Mouse (Mus musculus): ENCODE results near the gene Mlxip. TPM values are rescaled to one million over a fixed set of nuclear protein-coding genes. Genes with fewer than 3 reads are reported as not detected.

Gene Mlxip
- total RNA-seq (2021), result 10 to 100 TPM; 22.3 to 22.7 TPM
- long read RNA-seq, partial matches to known transcripts, result 1 of 4 reads
- long read RNA-seq, other reads (novel, unspliced or antisense), result 3 of 4 reads

DNA sequence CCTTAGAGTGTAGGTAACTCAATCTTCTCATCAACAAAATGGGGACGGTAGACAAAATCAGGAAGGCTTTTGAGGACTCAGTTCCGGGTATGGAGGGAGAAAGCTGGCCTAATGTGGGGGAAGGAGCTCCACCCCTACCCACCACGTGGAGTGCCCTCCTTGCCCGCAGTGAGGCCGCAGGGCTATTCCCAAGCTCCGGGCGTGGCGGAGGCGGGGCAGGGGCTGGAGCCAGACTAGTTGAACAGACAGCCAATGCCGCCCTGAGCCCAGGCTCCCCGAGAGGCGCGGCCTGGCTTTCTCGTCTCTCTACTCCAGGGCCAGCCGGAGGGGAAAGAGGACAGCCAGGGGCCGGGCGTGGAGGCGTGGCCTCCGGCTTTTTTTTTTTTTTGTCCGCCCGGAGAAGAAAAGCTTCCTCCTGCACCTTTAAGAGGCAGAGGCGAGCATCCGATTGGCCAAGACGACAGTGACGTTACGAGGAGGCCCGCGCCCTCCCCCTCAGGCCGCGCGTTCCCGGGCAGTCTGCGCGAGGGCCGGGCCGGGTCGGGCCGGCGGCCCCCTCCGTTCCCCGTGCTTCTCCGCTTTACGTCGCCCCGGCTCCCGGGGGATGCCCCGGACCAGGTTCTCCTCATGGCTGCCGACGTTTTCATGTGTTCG, at the start of gene Mlxip:
Gene Mlxip, plus strand, starts transcription at position 496 of the 654 bp plus-strand sequence.
- DNase-seq (ENCODE audit: low spot score in 2 of 2), result peak; percentile 81 to 89

DNA sequence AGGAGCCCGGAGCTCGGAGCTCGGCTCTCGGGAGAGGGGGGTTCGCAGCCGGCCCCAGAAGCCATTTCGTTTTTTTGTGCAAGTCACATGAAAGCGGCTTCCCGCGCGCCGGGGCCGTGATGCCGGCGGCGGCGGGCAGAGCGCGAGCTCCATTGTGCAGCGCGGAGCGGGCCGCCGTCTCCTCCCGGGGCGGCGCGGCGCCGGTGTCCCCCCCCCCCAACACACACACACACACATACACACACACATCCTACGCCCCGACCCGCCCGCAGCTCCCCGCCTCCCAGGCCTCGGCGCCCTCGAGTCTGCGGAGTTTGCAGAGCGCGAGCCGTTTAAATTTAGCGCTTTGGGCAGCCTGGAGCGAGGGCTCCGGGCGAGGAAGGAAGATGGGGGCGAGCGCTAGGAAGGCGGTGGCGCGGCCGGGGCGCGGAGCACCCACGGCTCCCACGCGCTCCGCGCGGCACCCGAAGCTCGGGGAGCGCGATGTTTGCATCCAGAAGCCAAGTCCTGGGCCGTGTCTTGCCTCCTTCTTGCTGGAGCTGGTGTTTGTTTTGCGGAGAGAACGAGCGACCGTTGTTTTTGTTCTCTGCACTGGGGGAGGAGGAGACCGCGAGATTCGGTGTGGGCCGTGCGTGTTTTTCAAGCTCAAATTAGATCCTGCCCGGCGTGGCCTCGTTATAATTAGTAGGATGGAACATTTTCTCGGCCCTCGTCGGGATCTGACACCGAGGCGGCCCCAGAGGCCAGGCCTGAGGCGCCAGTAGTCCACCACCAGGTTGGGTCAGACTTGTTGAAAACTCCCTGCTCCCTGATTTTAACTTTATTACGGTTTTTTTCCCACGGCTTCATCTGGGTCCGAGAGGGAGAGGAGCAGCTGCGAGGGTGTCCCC, 49.4 kb upstream of the Mlxip start:
- peak; percentile 58 to 68 for DNase-seq (ENCODE audit: low spot score in 2 of 2)

DNA sequence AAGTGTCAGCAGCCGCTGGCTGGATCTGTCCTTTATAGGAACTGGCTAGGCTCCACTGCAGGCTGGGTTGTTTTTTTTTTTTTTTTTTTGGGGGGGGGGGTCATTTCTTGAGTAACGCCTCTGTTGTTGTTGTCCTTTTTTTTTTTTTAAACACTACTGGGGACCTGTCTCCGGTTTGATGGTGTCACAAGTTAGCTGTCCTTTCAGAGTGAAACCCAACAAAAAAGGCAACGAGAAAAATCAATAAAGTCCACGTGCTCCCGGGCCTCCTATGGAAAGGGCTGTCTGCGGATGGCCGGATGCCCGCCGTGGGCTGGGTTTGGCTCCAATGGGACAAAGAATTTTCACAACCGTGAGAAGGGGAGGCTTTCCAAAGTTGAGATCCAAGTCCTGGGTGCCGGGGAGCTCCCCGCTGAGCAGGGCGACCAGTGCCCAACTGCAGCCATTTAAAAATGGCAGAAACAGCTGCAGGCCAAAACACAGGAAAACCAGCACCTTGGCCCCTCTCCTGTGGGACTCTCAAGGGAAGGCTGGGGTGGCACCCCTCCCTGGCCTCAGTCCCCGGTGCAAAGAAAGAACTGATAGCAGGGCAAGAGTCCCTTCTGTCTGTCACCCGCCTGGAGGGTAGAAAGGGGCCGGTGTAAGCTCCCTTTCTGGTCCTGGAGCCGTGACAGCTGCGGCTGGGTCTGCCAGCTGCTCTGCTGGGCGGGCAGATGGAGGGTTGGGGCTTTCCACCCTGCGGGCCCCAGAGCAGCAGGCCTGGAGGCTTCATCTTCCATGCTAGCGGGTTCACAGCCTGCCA, 48.5 kb upstream of the Mlxip start:
- peak; percentile 74 to 81 for DNase-seq (ENCODE audit: low spot score in 2 of 2)

DNA sequence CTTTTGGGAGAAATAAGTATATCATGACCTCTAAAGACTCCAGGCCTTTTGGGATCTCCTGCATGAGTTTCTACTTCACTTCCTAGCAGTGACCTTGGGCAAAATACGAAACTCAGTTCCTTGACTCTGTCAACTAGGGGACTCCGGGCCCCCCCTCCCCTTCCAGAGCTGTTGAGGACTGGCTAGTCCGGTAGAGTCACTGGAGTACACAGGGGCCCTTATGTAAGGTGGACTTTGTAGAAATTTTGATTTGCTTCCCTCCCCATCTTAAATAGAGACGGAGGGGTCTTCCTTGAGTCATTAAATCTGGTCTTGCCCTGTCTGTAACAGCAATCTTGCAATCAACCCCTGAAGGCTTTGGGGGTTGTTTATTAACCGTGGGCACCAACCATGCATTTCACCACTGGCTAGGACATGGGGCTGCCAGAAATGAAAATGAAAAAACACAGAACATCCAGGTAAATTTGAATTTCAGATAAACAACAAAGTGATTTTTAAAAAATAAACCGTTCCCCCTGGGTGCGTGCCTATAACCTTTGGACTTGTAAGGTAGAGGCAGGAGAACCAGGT, 47.8 kb upstream of the Mlxip start:
- DNase-seq (ENCODE audit: low spot score in 2 of 2), result no peak

DNA sequence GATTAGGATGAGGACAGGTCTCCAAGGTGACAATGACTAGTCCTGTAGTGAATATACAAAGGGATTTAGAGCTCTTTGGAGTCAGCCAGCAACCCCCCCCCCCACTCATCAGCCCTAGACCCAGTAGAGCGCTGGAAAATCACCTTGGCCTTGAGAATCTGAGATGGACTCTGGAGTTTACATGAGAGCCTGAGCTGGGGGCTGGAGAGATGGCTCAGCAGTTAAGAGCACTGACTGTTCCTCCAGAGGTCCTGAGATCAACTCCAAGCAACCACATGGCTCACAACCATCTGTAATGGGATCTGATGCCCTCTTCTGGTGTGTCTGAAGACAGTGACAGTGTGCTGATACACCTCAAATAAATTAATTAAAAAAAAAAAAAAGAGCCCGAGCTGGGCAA, 46.6 kb upstream of the Mlxip start:
- no peak for DNase-seq (ENCODE audit: low spot score in 2 of 2)

DNA sequence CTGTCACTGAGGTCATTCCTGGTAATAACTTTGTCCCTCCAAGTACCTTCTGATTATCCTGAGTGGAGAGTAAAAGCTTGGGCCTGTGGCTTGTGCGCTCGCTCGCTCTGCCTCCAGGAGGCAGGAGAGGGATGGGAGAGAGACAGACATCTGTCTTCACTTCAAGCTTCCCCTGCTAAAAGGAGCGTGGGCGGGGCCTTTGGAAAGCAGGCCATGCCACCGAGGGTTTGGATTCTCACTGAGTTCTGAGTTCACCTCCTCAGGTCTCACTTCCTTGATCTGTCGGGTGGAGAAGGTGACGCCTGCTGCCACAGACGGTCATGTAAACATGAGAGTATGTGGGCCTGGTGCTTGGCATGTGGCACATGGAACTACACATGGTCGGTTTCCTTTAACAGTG, 44.2 kb upstream of the Mlxip start:
- DNase-seq (ENCODE audit: low spot score in 2 of 2), result peak; percentile 52 to 58

DNA sequence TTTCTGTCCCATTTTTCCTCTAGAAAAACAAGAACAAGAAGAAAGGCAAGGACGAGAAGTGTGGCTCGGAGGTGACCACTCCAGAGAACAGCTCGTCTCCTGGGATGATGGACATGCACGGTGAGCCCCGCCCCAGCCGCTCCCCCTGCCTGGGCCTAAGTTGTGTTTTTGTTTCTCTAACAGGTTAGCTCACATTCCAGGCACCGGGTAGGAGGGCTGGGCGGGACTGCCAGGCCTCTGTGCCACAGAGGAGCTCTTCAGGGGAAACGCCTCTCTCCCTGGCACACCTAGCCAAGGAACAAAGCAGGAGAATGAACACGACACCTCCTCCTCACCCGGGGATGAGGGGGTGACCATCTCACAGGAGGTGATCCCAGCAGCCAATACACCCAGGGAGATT, 38.7 kb upstream of the Mlxip start:
- DNase-seq (ENCODE audit: low spot score in 2 of 2), result no peak

DNA sequence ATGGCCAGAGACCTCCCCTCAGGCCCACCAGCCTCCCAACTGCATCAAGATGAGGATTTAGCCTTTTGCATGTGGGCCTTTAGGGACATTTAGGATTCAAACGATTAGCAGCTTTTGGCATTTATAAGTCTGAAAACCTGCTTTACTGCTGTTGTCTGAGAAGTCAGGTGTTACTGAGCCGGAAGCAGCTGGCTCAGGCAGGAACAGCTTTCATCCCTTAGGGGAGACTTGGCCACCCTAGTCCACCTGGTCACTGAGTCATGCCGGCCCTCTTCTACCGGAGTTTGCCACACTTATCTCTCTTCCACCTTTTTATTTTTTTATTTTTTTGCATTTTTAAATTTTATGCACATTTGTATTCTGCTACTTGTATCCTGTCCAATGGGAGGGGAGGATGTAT, 37.3 kb upstream of the Mlxip start:
- no peak for DNase-seq (ENCODE audit: low spot score in 2 of 2)

DNA sequence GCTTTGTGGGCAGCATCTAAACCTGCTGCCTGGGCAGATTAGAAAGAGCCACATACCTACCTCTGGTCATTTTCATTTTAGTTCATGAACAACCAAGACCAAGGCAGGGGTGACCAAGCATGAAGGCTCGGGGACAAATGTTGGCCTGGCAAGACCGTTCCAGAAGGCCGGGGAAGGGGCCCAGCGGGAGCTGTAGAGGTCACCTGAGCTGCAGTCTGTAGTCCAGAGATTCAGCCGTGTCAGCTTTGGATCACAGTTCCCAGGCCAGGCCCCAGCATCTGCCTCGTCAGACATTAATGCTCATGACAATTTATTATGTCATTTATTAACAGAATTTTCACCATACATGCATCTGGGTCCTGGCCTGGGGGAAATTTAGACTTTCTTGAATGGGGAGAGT, 35.2 kb upstream of the Mlxip start:
- DNase-seq (ENCODE audit: low spot score in 2 of 2), result no peak

DNA sequence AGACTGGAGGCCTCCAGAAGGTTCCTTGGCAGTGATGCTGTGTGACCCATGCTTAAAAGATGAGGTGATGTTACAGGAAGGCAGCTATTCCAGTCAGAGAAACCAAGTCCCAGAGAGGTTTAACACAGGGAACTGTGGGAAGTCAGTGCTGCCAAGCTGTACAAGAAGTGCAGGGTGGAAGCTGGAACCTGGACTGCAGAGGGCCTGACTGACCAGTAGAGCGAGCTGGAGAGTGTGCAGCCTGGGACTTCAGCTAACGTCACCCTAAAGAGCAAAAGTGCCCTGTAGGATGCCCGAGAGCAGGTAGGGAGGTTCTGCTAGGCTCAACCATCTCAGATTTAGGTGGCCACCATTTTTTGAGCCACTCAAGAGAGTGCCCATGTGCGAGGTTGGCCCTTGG, 31.7 kb upstream of the Mlxip start:
- DNase-seq (ENCODE audit: low spot score in 2 of 2), result no peak

DNA sequence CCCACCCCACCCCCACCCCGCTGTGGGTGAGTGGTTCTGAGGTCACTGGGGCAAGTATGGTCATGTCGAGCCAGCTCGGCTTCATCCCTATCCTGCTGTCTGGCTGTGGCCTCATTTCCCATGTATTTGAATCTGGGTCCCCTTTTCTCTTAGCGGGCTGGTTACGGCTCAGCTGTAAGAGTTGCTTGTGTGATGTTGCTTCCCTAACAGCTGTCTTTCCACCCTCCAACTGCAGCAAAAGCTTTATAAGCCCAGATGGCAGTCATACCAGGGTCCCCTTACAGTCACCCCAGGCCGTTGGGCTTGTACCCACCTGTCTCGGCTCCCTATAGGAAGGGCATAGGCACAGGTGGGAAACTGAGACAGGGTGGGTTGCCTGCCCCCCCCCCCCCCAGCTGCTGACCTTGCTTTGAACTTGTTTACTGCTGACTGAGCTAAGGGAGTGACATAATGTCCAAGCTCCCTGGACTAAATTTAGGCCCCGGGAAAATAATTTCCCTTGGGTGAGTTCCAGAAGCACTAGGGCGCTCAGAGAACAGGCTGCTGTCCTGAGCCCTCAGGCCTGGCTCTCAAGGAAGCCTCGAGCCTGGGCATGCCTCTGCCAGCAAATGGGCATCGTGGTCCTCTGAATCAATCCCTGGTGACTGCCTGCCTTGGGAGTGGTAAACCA, 30.2 kb upstream of the Mlxip start:
- DNase-seq (ENCODE audit: low spot score in 2 of 2), result no peak

DNA sequence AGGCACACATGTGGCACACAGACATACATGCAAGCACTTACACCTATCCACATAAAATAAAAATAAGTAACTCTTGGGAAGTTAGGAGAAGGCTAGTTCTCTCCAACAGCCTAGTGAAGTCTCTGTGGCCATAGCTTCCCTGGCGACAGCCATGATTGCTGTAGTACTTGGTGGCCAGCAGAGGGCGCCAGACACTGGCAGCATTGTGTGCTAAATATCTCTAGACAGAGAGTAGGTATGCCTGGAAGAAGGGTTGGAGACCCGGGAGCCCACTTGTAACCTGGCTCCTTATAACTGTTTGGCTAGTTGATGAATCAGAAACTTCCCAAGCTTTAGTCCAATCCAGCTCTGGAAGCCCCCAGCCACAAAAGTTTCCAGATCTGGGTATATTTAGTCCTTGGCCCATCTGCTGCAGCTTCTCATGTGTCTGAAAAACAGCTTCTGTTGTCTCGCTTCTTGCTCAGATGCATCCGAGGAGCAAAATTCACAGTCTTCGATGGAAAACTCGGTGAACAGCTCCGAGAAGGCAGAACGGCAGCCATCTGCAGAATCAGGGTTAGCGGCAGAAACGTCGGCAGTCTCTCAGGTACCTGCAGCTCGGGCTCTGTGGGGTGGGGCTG, 25.6 kb upstream of the Mlxip start:
- peak; percentile 50 to 55 for DNase-seq (ENCODE audit: low spot score in 2 of 2)

DNA sequence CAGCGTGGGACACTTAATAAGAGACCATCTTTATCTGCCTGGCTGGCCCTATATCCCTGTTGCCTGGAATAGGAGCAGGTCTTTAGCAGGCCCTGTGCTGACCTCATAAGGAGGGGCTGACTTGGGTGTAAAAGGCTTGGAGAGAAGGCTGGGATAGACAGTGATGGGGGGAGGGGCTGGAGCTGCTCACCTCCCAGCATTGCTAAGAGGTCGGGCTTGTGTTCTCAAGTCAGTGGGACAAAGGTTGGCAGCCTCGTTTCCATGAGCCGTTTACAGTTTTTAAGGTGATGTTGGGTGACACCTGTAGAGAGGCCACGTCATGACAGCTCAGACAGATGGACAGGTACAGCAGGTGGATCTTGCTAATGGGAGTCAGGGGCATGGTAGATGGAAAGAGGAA, 24.5 kb upstream of the Mlxip start:
- no peak for DNase-seq (ENCODE audit: low spot score in 2 of 2)

DNA sequence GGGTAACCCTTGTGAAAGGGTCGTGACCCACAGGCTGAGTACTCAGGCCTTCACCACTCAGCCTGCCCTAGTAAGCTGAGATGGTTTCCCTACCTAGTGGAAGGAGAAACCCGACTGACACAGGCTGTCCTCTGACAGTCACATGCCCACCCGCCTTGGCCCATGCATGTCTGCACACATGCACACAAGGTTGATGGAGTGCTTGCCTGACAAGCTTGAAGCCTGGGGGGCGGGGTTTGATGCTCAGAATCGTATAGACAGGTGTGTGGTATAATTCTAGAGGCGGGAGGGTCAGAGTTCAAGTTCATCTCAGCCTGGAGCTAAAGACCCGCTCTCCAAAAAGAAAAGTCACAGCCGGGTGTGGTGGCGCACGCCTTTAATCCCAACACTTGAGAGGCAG, 19.3 kb upstream of the Mlxip start:
- DNase-seq (ENCODE audit: low spot score in 2 of 2), result no peak

DNA sequence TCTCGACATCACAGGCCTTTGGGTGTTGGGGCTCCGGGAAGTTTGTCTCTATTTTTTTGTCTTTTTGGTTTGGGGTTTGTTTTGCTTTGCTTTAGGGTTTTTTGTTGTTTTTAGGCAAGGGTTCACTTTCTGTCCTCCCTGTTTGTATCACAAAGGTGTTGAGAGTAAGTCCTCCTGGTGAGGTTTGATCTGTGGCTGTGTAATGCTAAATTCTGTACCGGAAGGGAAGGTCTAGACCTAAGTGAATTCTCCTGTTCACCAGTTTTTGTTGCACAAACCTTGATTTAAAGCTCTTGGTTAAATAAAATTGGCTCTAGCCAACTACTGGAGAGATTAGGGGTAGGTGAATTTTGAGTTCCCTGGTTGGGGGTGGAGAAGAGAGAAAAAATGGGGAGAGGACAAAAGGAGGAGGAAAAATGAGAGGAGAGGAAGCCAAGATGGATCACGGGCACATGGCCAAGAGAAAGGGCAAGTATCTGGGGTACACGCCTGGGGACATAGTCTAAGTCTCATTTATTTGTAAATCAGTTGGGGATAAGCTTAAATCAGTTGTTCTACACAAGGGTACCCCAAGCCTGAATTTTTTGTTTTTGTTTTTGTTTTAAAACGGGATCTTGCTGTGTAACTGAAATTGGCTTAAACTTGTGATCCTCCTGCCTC, 18.7 kb upstream of the Mlxip start:
- DNase-seq (ENCODE audit: low spot score in 2 of 2), result no peak

DNA sequence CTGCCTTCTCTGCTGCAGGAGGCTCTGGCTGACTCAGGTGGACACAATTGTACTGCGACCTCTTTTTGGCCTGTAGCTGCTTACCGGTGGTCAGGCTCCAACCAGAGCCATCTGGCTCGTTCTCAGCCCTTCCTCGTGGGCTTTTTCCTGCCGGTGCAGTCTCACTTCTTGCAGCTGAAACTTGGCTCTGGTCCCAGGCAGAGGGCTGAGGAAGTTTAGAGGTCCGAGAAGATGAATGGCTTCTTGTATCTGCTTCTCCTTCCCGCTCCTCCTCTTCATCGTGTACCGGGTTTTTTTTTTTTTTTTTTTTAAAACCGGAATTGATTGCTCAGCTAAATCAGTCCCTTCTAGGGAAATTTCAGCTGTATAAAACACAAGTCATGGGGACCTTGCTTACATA, 18.0 kb upstream of the Mlxip start:
- peak; percentile 60 to 73 for DNase-seq (ENCODE audit: low spot score in 2 of 2)

DNA sequence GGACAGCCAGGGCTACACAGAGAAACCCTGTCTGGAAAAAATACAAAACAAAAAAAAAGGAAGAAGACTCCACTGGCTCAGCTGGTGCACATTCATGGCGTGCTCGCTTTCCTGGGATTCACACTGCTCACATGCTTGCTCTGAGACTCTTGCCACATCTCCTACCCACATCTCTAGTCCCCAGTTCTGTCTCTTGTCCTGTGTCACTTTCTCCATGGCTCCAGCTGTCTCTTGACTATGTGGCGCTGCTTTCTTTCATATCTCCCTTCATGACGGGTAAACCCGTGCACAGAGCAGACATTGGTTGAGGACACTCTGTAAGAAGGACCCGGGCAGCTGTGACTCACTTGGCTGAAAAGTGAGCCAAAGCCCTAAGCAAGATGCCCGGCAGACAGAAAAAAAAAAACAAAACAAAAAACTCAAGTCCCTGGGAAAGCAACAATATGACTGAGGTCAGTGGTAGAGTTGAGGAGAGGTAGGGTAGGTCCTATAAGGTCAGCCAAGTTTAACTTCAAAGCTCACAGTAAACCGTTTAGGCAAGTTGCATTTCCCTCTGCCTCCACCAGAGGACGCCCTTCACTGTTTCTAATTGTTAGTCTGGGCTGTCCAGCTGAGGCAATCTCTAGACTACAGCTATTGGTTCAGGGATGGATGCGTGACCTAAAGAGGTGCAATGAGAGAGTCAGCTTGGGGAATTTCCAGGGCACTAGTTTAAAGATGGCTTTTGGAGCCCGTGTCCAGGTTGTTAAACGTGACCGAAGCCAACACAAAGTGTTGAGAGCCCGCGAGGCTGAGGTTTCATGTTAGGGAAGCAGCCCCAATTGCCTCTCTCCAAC, 17.3 kb upstream of the Mlxip start:
- peak; percentile 85 for DNase-seq (ENCODE audit: low spot score in 2 of 2)

DNA sequence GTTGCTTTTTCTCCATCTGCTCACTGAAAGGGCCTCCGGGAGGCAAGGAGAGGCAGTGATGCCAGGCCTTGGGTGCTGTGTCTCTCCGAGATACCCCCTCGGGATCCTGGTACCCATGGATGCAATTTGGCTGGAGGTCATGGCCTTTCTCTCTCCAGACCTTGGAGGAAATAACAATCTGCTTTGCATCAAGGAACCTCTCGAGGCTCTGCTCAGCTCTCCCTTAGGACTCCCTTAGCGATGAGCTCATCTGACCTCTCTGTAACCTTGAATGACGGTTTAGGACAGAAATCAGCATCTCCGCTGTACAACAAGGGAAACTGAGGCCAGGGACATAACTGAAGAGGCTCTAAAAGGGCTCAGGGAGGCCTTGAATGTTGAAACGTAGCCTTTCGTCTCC, 15.9 kb upstream of the Mlxip start:
- no peak for DNase-seq (ENCODE audit: low spot score in 2 of 2)

DNA sequence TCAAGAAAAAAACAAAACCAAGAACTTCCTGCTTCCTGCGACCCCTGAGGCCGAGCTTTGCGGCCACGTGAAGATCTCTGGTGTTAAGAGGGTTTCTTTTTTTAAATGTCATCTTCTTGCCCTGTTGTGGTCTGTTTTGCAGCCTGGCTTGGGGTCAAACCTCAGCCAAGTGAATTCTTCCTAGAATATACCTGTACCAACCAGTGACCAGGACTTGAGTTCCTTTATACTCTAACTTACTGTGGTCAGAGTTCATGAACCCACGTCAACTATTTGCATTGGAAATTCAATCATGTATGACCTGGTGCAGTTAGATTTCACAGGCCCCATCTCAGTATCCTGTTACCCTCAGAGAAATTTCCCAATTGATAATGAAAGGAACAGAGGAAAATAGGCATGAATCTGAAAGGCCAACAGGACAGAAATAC, 15.1 kb upstream of the Mlxip start:
- DNase-seq (ENCODE audit: low spot score in 2 of 2), result no peak

Data from layer of hippocampus, postnatal 10 days (tissue).